Mouse (Mus musculus) forebrain, embryonic 12.5 days (tissue): ENCODE measurements around the gene Kel. TPM values are rescaled to one million over a fixed set of nuclear protein-coding genes. Genes with fewer than 3 reads are reported as not detected.

Experiments
- ATAC-seq: fragments of 200-750 bp; cut with Nextera tagmentation; 2 replicates; pipeline ENCODE4 v1.8.0; 2017; ENCODE audit warnings: moderate TSS enrichment; ENCODE audit not compliant: low FRiP score
- H3K27ac ChIP-seq: fragments of 300-500 bp; sonication (generic); 2 replicates; pipeline ENCODE4 v1.5.1; 2016; ENCODE audit warnings: mild to moderate bottlenecking
- H3K27me3 ChIP-seq: fragments of 300-500 bp; sonication (generic); 2 replicates; pipeline ENCODE4 v1.6.1; 2016; ENCODE audit warnings: mild to moderate bottlenecking
- H3K36me3 ChIP-seq: fragments of 300-500 bp; sonication (generic); replicated peaks from 2 replicates; pipeline ENCODE4 v1.6.1; 2016; ENCODE audit warnings: mild to moderate bottlenecking
- H3K4me1 ChIP-seq: fragments of 300-500 bp; sonication (generic); 2 replicates; pipeline ENCODE4 v1.6.1; 2016
- H3K4me2 ChIP-seq: fragments of 300-500 bp; sonication (generic); 2 replicates; pipeline ENCODE4 v1.6.1; 2016; ENCODE audit warnings: mild to moderate bottlenecking, moderate library complexity
- H3K4me3 ChIP-seq: fragments of 300-500 bp; sonication (generic); replicated peaks from 2 replicates; pipeline ENCODE4 v1.5.1; 2016; ENCODE audit warnings: mild to moderate bottlenecking
- H3K9ac ChIP-seq: fragments of 300-500 bp; sonication (generic); 2 replicates; pipeline ENCODE4 v1.6.1; 2016; ENCODE audit warnings: mild to moderate bottlenecking
- H3K9me3 ChIP-seq: fragments of 300-500 bp; sonication (generic); 2 replicates; pipeline ENCODE4 v1.6.1; 2016
- WGBS: fragments of 180-500 bp; shearing (Covaris S2); methylation state at CpG from one replicate; pipeline ENCODE4 v1.1.7; 2016; 5-methylcytosine and 5-hydroxymethylcytosine counted together
- polyA plus RNA-seq: library from polyadenylated mRNA; unstranded; fragments of >200 nt; fragmentation: Nextera tagmentation; extraction: Ambion mirVana; gene quantifications from 2 replicates; pipeline ENCODE4 v1.2.1, GENCODE M21; 2016

The Kel gene
- polyA plus RNA-seq, 1 experiment from 2014 or later: 7.5 TPM

DNA sequence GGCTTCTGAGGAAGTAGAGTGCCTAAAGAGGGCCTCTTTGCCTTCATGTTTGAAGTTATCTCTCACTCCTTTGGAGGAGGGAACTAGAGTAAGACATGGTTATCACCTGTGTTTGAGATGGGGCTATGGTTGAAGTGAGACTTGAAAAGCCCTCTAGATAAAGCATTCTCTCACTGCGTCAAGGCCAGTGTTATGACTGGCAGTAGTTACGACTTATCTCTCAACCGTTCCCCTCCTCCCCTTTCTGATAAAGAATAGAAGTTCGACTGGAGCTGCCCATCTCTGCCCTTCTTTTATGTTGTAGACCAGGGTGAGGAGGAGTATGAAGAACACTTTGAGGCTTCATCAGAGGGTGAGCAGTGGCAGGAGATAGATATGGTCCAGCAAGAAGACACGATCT is 19.2 kb downstream of the Kel start:
- no peak for ATAC-seq
- H3K27ac ChIP-seq: no peak overlapping the region
- no peak overlapping the region for H3K9ac ChIP-seq
- H3K9me3 ChIP-seq: no peaks in the 10 kb centered on the region
- WGBS: 92% methylated on average over 5 of the region's 5 CpGs
- H3K4me2 ChIP-seq: no peak overlapping the region
- H3K27me3 ChIP-seq: no peaks in the 10 kb centered on the region
- no peak overlapping the region for H3K4me3 ChIP-seq
- H3K36me3 ChIP-seq: no peaks in the 10 kb centered on the region
- no peaks in the 10 kb centered on the region for H3K4me1 ChIP-seq

DNA sequence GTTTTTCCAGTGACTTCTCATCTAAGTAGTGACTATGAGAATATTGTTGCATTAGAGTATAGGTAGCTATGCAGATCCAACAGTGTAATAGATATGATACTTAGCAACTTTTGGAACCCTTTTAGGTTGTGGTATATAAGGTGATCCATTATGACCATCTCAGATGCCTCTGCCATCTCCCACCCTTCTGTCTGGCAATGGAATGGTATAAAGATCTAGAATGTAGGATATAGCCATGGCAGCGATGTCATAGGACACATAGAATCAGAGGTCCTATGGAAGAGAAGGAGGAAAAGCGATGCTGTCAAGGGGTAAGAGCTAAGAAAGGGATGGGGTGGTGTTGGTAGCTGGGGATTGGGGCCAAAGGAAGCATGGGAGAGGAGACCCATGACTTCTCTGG is 20.0 kb downstream of the Kel start, which contains the start of gene Llcfc1:
TSS of gene Llcfc1 (plus strand) at position 301 of the 400 bp plus-strand sequence.
- Histone ChIP-seq H3K27ac (no peak within 1 kb of the TSS), H3K4me3 (no peak within 1 kb of the TSS), H3K9me3 (no peaks in the 10 kb centered on the region), H3K27me3 (no peaks in the 10 kb centered on the region), H3K36me3 (no peaks in the 10 kb centered on the region), H3K9ac (no peak within 1 kb of the TSS), H3K4me1 (no peaks in the 10 kb centered on the region), H3K4me2 (no peak within 1 kb of the TSS)
- WGBS: 88% methylated on average over 2 of the region's 2 CpGs
- no peak for ATAC-seq

DNA sequence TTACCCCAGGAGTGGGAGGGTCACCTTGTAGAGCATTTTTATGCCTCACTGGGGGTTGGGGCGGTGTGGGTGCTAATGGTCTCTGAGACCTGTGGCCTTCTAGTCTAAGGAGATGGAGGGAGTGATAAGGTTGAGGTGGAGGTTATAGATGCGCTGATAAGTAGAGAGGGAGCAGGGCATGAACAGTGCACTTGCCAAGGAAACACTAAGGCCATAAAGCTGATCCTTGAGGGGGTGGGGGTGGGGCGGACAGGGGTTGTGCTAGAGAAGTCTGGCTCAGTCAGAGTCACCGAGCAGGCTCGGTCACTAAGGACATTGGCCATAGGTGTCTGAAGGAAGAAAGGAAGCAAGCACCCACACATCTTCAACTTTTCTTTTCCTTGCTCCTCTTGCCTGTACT is 22.5 kb downstream of the Kel start:
- Histone ChIP-seq H3K9ac (no peak overlapping the region), H3K36me3 (no peaks in the 10 kb centered on the region), H3K4me1 (no peaks in the 10 kb centered on the region), H3K27ac (no peak overlapping the region), H3K4me2 (no peak overlapping the region), H3K27me3 (no peaks in the 10 kb centered on the region), H3K9me3 (no peaks in the 10 kb centered on the region), H3K4me3 (no peak overlapping the region)
- 83% methylated on average over 5 of the region's 5 CpGs for WGBS
- ATAC-seq: no peak

DNA sequence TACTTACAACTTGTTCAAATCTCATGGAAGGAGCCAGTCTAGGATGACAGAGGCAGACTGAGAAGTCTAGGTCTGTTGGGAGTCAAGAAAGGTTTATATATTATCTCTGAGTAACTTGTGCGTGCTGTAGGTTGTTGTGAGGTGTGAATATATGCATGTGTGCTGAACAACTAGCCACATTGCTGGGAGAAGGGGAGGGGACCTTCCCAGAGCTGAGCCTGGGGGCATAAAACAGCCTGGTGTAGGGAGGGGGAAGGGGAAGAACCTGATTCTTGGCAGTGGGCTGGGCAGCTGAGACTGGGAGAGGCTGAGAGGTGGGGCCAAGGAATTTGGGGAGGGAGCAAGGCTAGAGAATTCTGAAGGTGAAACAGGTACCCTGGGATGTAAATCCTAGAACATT is 23.5 kb downstream of the Kel start, which contains the start of gene Trpv5:
TSS of gene Trpv5 (minus strand) at position 101 of the 400 bp plus-strand sequence.
- Histone ChIP-seq H3K4me2 (no peak within 1 kb of the TSS), H3K4me1 (no peaks in the 10 kb centered on the region), H3K9ac (no peak within 1 kb of the TSS), H3K9me3 (no peaks in the 10 kb centered on the region), H3K27ac (no peak within 1 kb of the TSS), H3K36me3 (no peaks in the 10 kb centered on the region), H3K4me3 (no peak within 1 kb of the TSS), H3K27me3 (no peaks in the 10 kb centered on the region)
- 77% methylated on average over 1 of the region's 1 CpGs for WGBS
- no peak for ATAC-seq

DNA sequence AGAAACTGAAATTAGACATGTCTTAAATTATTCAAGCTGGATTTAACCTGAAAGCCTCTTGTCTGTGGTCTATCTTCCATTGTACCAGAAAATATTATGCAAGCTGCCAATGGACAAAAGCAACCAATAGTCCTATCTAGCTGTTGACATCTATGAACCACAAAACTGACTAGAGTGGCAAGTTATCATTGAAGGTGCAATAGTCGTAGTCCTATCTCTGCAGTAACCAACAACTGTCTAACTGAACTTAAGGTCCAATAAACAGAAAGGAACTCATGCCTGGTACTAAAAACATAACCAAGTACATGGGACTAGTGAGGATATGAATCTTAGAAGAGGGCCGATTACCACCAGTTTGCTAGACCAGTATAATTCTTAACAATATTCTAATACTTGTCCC is 27.6 kb downstream of the Kel start:
- no peak overlapping the region for H3K9ac ChIP-seq
- no peaks in the 10 kb centered on the region for H3K36me3 ChIP-seq
- H3K4me2 ChIP-seq: no peak overlapping the region
- no peak overlapping the region for H3K4me3 ChIP-seq
- no peak for ATAC-seq
- 90% methylated on average over 2 of the region's 2 CpGs for WGBS
- no peaks in the 10 kb centered on the region for H3K9me3 ChIP-seq
- H3K4me1 ChIP-seq: no peaks in the 10 kb centered on the region
- no peak overlapping the region for H3K27ac ChIP-seq
- H3K27me3 ChIP-seq: no peaks in the 10 kb centered on the region

DNA sequence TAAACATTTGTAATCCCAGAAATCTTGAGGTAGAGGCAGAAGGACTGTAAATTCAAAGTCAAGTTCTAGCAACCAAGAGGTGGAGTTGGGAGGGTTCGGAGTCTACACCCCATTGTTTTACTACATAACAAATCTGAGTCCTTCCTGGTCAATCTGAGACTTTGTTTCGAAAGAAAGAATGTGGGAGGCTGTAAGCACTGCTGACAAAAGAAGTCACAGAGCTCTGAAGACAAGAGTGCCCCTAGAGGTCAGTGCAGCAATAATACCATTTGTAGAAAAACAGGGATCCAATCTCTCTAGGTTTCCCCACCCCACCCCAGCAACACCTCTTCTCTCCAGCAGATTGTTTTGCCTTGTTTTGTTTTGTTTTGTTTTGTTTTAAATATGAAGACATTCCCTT is 41.8 kb downstream of the Kel start:
- no peaks in the 10 kb centered on the region for H3K4me1 ChIP-seq
- no peak overlapping the region for H3K4me3 ChIP-seq
- H3K4me2 ChIP-seq: no peak overlapping the region
- H3K9ac ChIP-seq: no peak overlapping the region
- H3K9me3 ChIP-seq: no peaks in the 10 kb centered on the region
- H3K27ac ChIP-seq: no peak overlapping the region
- WGBS: 27% methylated on average over 2 of the region's 2 CpGs
- no peaks in the 10 kb centered on the region for H3K27me3 ChIP-seq
- no peak for ATAC-seq
- no peaks in the 10 kb centered on the region for H3K36me3 ChIP-seq

DNA sequence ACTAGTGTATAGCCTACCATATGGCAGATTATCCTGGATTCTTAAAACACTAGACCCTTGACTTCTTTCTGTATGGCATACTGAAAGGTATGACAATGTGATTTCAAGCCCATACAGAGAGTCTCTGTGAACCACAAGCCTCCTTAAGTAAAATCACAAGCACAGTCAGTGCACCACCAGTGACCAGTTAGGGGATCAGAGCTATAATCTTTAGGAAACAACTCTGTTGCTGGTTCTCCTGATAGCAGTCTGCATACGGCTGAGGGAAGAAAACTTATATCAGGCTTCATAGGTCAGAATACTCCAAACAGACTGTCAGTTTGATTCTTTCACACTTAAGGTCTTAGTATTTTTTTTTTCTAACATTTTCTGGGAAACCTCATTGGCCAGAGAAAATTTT is 45.7 kb downstream of the Kel start:
- Histone ChIP-seq H3K4me1 (no peaks in the 10 kb centered on the region), H3K4me2 (no peak overlapping the region), H3K4me3 (no peak overlapping the region), H3K9ac (no peak overlapping the region), H3K27ac (no peak overlapping the region), H3K27me3 (no peaks in the 10 kb centered on the region), H3K36me3 (no peaks in the 10 kb centered on the region), H3K9me3 (no peaks in the 10 kb centered on the region)
- ATAC-seq: no peak
- 91% methylated on average over 1 of the region's 1 CpGs for WGBS

DNA sequence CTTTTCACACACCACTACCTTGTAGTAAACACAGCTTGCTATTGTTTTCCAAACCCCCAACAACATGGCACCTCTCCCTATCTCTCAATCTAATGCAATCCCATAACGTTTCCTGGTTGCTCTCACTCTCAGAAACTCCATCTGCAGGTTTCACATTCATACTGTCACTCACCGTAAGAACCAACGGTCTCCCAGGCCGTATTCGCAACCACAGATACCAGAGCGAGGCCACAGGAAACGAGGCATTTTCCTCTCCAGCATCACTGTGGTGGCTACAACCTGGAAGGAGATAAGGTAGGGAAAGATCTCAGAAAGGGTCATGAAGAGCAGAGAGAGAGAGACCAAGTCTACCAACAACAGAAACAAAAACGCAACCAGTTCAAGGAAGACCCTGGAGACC is 49.5 kb downstream of the Kel start:
- H3K27ac ChIP-seq: no peak overlapping the region
- no peaks in the 10 kb centered on the region for H3K4me1 ChIP-seq
- H3K27me3 ChIP-seq: no peaks in the 10 kb centered on the region
- WGBS: 88% methylated on average over 8 of the region's 8 CpGs
- H3K4me2 ChIP-seq: no peak overlapping the region
- H3K36me3 ChIP-seq: no peaks in the 10 kb centered on the region
- H3K4me3 ChIP-seq: no peak overlapping the region
- H3K9ac ChIP-seq: no peak overlapping the region
- no peaks in the 10 kb centered on the region for H3K9me3 ChIP-seq
- no peak for ATAC-seq

DNA sequence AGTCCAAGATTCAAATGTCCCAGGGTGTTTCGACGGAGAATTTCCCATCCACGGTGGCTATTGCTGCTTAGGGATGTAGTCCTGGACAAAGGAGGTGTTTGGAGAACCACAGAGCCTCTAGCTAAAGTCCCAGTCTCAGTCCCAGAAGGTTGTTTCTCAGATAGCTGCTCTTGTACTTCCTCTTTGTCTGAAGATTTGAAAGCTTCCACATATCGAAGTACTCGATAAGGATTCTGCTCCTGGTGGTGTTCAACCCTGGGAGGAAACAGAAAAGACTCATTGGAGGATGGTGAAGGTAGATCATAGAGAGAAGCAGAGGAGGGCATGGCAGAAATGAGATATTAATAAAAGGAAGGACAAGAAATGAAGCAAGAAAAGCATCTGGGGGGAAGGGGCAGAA is 51.0 kb downstream of the Kel start:
- WGBS: 96% methylated on average over 5 of the region's 5 CpGs

DNA sequence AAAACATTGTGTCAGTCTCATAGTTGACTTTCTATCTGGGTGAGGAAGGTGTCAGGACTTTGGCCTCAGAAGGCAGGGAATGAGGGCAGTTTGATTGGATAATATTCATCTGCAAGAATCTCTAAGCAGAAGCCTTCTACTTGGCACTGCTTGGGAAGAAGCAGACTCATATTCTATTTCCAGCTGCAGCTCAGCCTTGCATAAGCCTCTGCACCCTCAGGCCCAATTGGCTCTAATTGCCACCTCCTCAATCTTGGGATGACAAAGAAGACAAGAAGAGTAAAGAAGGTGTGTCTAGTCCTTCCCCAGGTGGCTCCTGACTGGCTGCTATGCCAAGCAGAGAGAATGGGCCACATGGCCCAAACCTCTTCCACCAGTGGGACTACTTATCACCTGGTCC is 57.5 kb downstream of the Kel start:
- no peaks in the 10 kb centered on the region for H3K36me3 ChIP-seq
- H3K4me1 ChIP-seq: no peaks in the 10 kb centered on the region
- H3K27ac ChIP-seq: no peak overlapping the region
- no peak overlapping the region for H3K9ac ChIP-seq
- no peak overlapping the region for H3K4me2 ChIP-seq
- no peak for ATAC-seq
- no peaks in the 10 kb centered on the region for H3K9me3 ChIP-seq
- H3K4me3 ChIP-seq: no peak overlapping the region
- H3K27me3 ChIP-seq: no peaks in the 10 kb centered on the region

More for the DNA sequence above, 51.0 kb downstream of the Kel start:
- H3K4me2 ChIP-seq: no peak overlapping the region
- H3K4me1 ChIP-seq: no peaks in the 10 kb centered on the region
- no peak overlapping the region for H3K4me3 ChIP-seq
- H3K27me3 ChIP-seq: no peaks in the 10 kb centered on the region
- H3K9ac ChIP-seq: no peak overlapping the region
- no peaks in the 10 kb centered on the region for H3K36me3 ChIP-seq
- no peak overlapping the region for H3K27ac ChIP-seq
- no peaks in the 10 kb centered on the region for H3K9me3 ChIP-seq
- ATAC-seq: no peak

DNA sequence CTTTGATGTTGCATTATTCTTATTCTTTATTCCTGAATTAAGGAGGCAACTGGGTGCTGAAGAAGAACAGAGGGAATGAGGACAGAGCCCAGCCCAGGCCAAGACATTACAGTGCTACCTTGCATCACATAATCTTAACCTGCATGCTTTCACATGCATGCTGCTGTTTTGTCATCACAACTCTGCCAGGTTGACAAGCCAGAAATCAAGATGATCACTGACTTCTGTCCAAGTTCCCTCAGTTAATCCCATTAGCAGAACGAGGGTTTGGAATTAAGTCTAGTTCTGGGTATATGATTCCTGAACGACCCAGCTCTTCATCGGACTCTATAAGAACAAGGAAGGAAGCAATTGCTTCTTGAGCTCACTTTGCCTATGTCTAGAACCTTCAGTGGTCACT is 57.9 kb downstream of the Kel start:
- H3K27me3 ChIP-seq: no peaks in the 10 kb centered on the region

DNA sequence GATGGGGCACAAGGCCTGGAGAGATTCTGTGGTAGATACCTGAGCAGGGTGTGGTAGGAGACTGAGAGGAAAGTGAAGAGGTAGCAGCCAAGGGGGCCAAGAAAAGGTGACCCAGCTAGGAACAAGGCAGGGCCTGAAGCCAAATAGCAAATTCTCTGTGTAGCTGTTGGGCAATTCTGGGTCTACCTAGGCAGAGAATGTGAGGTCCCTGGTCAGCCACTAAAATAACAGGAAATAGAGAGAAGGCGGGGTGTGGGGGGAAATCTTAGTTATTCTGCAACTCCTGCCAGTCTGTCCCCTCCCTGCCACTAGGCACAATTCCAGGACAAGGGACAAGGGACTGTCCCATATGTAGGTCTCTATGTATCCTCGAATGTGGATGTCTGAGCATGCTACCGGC is 60.9 kb downstream of the Kel start:
- H3K4me2 ChIP-seq: no peak overlapping the region
- no peak overlapping the region for H3K4me3 ChIP-seq
- H3K27ac ChIP-seq: no peak overlapping the region
- H3K27me3 ChIP-seq: no peaks in the 10 kb centered on the region
- H3K9me3 ChIP-seq: no peaks in the 10 kb centered on the region
- no peaks in the 10 kb centered on the region for H3K4me1 ChIP-seq
- no peaks in the 10 kb centered on the region for H3K36me3 ChIP-seq
- no peak for ATAC-seq
- H3K9ac ChIP-seq: no peak overlapping the region
- WGBS: 93% methylated on average over 3 of the region's 3 CpGs

More for the DNA sequence above, 57.9 kb downstream of the Kel start:
- H3K4me2 ChIP-seq: no peak overlapping the region
- no peak overlapping the region for H3K4me3 ChIP-seq
- no peaks in the 10 kb centered on the region for H3K9me3 ChIP-seq
- no peaks in the 10 kb centered on the region for H3K4me1 ChIP-seq
- no peak for ATAC-seq
- WGBS: 83% methylated on average over 3 of the region's 3 CpGs
- H3K9ac ChIP-seq: no peak overlapping the region
- no peaks in the 10 kb centered on the region for H3K36me3 ChIP-seq
- H3K27ac ChIP-seq: no peak overlapping the region

DNA sequence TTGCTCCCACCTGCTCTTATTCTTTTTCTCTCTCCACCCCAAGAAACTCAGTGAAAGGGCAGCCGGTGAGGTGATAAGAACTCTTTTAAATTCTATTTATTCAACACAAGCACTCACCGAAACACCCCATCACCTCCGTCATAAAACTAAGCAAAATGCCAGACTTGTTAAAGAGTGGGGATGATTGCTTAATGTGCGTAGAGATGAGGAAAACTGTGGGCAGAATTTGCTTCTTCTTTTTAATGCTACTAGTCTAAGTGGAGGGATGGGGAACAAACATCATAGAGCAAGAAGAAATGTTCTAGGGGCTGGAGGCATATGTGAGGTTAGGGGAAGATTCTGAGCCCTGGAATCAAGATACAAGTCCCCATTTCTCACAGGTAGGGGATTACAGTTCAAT is 61.4 kb downstream of the Kel start:
- Histone ChIP-seq H3K4me3 (no peak overlapping the region), H3K9me3 (no peaks in the 10 kb centered on the region), H3K4me2 (no peak overlapping the region), H3K9ac (no peak overlapping the region), H3K27ac (no peak overlapping the region), H3K27me3 (no peaks in the 10 kb centered on the region), H3K36me3 (no peaks in the 10 kb centered on the region), H3K4me1 (no peaks in the 10 kb centered on the region)
- 94% methylated on average over 4 of the region's 4 CpGs for WGBS
- no peak for ATAC-seq
